Mouse (Mus musculus): ENCODE measurements around the gene Entpd8. TPM values are rescaled to one million over a fixed set of nuclear protein-coding genes. Genes with fewer than 3 reads are reported as not detected.

The Entpd8 gene
- polyA plus RNA-seq, 1 experiment from 2014 or later: 8.0 TPM

DNA sequence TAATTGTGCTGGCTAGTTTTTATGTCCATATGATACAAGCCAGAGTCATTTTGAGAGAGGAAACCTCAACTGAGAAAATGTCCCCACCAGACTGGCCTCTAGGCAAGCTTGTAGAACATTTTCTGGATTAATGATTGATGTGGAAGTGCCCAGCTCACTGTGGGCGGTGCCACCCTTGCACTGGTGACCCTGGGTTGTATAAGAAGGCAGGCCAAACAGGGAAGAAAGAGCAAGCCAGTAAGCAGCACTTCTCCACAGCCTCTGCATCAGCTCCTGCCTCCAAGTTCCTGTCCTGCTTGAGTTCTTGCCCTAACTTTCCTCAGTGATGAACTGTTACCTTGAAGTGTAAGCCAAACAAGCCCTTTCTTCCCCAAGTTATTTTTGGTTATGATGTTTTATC, 1.1 kb upstream of the Entpd8 start:
- H3K36me3 ChIP-seq (ENCODE audit: control insufficient read depth, insufficient read depth): no peaks in the 10 kb centered on the region
- no peak overlapping the region for H3K9ac ChIP-seq (ENCODE audit: low read depth, low read length)
- no peaks in the 10 kb centered on the region for H3K4me1 ChIP-seq (ENCODE audit: control insufficient read depth, low read depth, low read length)
- H3K9me3 ChIP-seq (replicated peaks; ENCODE audit: control insufficient read depth, low read length): no peaks in the 10 kb centered on the region
- WGBS (ENCODE audit: insufficient replicate concordance): 73% methylated on average over 1 of the region's 1 CpGs
- H3K27ac ChIP-seq (ENCODE audit: low read length): 0 out of 2 replicates have a peak overlapping the region, but pooled peaks have one; percentile 8
- H3K4me3 ChIP-seq (ENCODE audit: low read depth, low read length): no peak overlapping the region
- ATAC-seq (ENCODE audit: low read depth): peak; percentile 61
- peak overlapping the region; percentile 15; the same call in 1 of the 2 replicates for H3K4me2 ChIP-seq (ENCODE audit: low read depth, low read length)
- H3K27me3 ChIP-seq (ENCODE audit: control insufficient read depth, insufficient read depth, low read depth, low read length): no peaks in the 10 kb centered on the region

DNA sequence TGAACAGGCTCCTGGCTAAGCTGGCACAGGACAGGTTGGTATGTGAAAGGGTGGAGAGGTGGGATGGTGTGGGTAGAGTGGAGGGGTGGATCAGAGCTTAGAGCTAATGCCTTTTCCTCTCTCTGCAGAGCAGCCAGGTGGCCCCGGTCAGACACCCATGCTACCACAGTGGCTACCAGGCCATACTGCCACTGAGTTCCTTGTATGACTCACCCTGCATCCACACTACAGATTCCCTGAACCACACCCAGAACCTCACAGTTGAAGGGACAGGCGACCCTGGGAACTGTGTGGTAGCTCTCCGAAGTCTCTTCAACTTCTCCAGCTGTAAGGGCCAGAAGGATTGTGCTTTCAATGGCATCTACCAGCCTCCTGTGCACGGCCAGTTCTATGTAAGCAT, 3.6 kb downstream of the Entpd8 start:
- ATAC-seq (ENCODE audit: low read depth): no peak

DNA sequence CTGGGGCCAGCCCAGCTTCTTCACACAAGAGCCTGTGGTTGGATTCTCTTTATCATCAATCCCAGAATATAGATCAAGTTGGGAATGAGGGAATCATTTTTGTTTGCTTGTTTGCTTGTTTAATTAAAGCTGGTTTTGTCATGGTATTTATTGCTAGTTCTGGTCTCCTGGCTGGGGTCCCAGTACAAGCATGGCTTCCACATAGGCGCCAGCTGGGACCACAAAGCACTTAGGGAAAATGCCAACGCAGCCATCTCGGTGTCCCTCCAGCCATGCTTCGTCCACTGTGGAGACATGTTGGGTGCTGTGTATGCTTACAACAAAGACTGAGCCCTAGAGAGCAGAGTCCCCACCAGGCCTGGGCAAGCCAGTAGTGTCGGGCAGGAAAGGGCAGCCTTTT, 5.5 kb downstream of the Entpd8 start:
- Histone ChIP-seq H3K4me1 (ENCODE audit: control insufficient read depth, low read depth, low read length) (no peaks in the 10 kb centered on the region), H3K9me3 (replicated peaks; ENCODE audit: control insufficient read depth, low read length) (no peaks in the 10 kb centered on the region), H3K9ac (ENCODE audit: low read depth, low read length) (no peak overlapping the region), H3K27me3 (ENCODE audit: control insufficient read depth, insufficient read depth, low read depth, low read length) (no peaks in the 10 kb centered on the region), H3K36me3 (ENCODE audit: control insufficient read depth, insufficient read depth) (no peaks in the 10 kb centered on the region), H3K4me2 (ENCODE audit: low read depth, low read length) (no peak overlapping the region), H3K27ac (ENCODE audit: low read length) (no peak overlapping the region), H3K4me3 (ENCODE audit: low read depth, low read length) (no peak overlapping the region)
- 78% methylated on average over 5 of the region's 5 CpGs for WGBS (ENCODE audit: insufficient replicate concordance)
- ATAC-seq (ENCODE audit: low read depth): no peak

More for the DNA sequence above, 3.6 kb downstream of the Entpd8 start:
- 58% methylated on average over 4 of the region's 4 CpGs for WGBS (ENCODE audit: insufficient replicate concordance)
- no peak overlapping the region for H3K4me2 ChIP-seq (ENCODE audit: low read depth, low read length)
- H3K4me3 ChIP-seq (ENCODE audit: low read depth, low read length): no peak overlapping the region
- no peaks in the 10 kb centered on the region for H3K4me1 ChIP-seq (ENCODE audit: control insufficient read depth, low read depth, low read length)
- no peaks in the 10 kb centered on the region for H3K36me3 ChIP-seq (ENCODE audit: control insufficient read depth, insufficient read depth)
- no peaks in the 10 kb centered on the region for H3K27me3 ChIP-seq (ENCODE audit: control insufficient read depth, insufficient read depth, low read depth, low read length)
- H3K9ac ChIP-seq (ENCODE audit: low read depth, low read length): no peak overlapping the region
- H3K9me3 ChIP-seq (replicated peaks; ENCODE audit: control insufficient read depth, low read length): no peaks in the 10 kb centered on the region
- no peak overlapping the region for H3K27ac ChIP-seq (ENCODE audit: low read length)

DNA sequence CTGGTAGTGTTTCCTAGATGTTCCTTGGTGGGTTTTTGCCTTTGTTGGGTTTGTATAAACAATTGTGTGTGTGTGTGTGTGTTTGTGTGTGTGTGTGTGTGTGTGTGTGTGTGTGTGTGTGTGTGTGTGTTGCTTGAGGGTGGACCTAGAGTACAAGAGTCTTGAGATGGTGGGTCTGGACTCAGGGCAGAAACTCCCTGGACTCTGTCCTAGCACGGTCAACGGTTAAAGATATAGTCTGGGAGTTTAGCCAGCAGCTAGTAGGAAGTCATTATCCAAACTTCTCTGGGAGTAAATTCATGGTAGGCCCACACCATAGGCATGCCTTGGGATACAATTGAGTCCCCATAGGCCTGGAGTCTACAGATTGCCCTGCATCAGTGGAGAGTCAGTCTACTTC, 7.7 kb downstream of the Entpd8 start:
- no peak for ATAC-seq (ENCODE audit: low read depth)
- no peak overlapping the region for H3K4me3 ChIP-seq (ENCODE audit: low read depth, low read length)
- H3K27me3 ChIP-seq (ENCODE audit: control insufficient read depth, insufficient read depth, low read depth, low read length): no peaks in the 10 kb centered on the region
- H3K36me3 ChIP-seq (ENCODE audit: control insufficient read depth, insufficient read depth): no peaks in the 10 kb centered on the region
- 62% methylated on average over 2 of the region's 2 CpGs for WGBS (ENCODE audit: insufficient replicate concordance)
- H3K9ac ChIP-seq (ENCODE audit: low read depth, low read length): no peak overlapping the region
- H3K4me1 ChIP-seq (ENCODE audit: control insufficient read depth, low read depth, low read length): no peaks in the 10 kb centered on the region
- no peak overlapping the region for H3K27ac ChIP-seq (ENCODE audit: low read length)
- no peaks in the 10 kb centered on the region for H3K9me3 ChIP-seq (replicated peaks; ENCODE audit: control insufficient read depth, low read length)
- H3K4me2 ChIP-seq (ENCODE audit: low read depth, low read length): no peak overlapping the region

DNA sequence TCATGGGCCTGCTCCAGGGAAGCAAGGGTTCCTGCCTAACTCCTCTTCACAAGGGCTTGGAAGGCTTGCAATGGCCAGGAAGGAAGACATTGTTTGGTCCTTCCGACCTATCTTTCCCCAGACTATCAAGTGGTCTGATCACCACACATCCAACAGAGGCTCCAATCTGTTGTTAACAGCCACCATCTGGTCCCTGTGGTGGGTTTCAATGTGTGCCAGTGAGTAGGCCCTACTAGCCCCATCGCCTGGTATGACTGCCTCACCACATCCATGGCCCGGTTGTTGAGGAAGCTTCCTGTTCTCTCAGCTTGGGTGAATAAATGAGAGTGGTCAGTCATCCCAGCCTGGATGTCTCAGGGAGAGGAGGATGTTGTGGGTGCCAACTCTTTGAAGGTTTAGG, 8.5 kb downstream of the Entpd8 start:
- no peak overlapping the region for H3K27ac ChIP-seq (ENCODE audit: low read length)
- no peaks in the 10 kb centered on the region for H3K36me3 ChIP-seq (ENCODE audit: control insufficient read depth, insufficient read depth)
- no peak overlapping the region for H3K9ac ChIP-seq (ENCODE audit: low read depth, low read length)
- H3K4me2 ChIP-seq (ENCODE audit: low read depth, low read length): no peak overlapping the region
- no peaks in the 10 kb centered on the region for H3K4me1 ChIP-seq (ENCODE audit: control insufficient read depth, low read depth, low read length)
- no peaks in the 10 kb centered on the region for H3K27me3 ChIP-seq (ENCODE audit: control insufficient read depth, insufficient read depth, low read depth, low read length)
- WGBS (ENCODE audit: insufficient replicate concordance): 58% methylated on average over 3 of the region's 3 CpGs
- H3K9me3 ChIP-seq (replicated peaks; ENCODE audit: control insufficient read depth, low read length): no peaks in the 10 kb centered on the region
- no peak overlapping the region for H3K4me3 ChIP-seq (ENCODE audit: low read depth, low read length)
- no peak for ATAC-seq (ENCODE audit: low read depth)

DNA sequence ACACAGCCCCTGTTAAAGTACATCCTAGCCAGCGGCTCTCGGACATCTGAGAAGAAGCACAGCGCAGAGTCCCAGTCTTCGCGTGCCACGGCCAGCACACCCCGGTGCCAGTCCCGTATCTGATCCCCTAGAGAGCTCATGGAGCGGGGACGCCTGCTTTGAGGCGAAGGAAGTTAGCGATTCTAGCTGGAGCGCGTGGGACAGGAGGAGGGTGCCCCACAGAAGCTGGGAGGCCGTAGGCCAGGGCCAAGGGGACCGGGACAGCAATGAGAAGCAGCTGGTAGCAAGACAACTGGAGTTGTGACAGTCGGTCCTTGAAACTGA, 14.6 kb downstream of the Entpd8 start:
- ATAC-seq (ENCODE audit: low read depth): peak; percentile 19

DNA sequence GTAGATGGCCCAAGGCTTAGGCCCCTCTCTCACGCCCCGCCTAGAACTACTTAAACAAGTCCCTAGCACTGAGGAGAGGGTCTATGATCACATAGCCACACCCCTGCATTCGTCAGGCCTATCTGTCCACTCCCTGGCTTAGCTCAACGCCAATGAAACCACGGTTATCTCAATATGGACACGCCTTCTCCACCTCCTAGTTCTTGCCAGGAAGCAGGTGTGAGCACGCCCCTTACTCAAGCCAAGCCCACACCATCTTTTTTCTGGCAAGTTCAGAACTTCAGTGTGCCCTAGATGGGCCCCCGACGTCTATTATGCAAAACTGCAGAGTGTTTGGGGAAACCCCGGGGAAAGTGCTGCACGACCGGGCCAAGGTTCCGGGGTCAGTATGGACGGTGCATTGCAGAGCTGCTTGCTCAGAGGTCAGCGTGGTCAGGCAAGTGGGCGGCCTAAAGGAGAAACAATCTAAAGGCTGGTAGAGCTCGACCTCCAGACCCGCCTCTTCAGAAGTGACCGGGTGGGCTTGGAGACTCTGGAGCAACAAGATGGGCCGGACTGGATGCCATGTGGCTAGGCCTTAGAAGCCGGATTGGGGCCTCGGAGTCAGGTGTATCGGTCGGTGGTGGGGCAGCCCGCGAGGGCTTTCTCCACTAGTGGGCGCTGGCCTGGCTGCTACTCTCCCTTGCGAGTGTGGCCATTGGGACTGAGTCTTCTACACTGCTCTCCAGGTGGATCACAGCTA, 15.2 kb downstream of the Entpd8 start, which contains the start of gene Noxa1:
Noxa1 (minus strand) TSS at position 41 of the 742 bp plus-strand sequence.
- H3K4me3 ChIP-seq (ENCODE audit: low read depth, low read length): peak within 1 kb of the TSS; percentile 41
- H3K27me3 ChIP-seq (ENCODE audit: control insufficient read depth, insufficient read depth, low read depth, low read length): no peaks in the 10 kb centered on the region
- no peak within 1 kb of the TSS for H3K27ac ChIP-seq (ENCODE audit: low read length)
- H3K9ac ChIP-seq (ENCODE audit: low read depth, low read length): peak within 1 kb of the TSS; percentile 28
- no peaks in the 10 kb centered on the region for H3K9me3 ChIP-seq (replicated peaks; ENCODE audit: control insufficient read depth, low read length)
- H3K4me2 ChIP-seq (ENCODE audit: low read depth, low read length): peak within 1 kb of the TSS; percentile 59
- WGBS (ENCODE audit: insufficient replicate concordance): 39% methylated on average over 28 of the region's 28 CpGs
- peaks cover 10% of the 10 kb centered on the region for H3K4me1 ChIP-seq (ENCODE audit: control insufficient read depth, low read depth, low read length)
- ATAC-seq (ENCODE audit: low read depth): peak; percentile 79
- H3K36me3 ChIP-seq (ENCODE audit: control insufficient read depth, insufficient read depth): no peaks in the 10 kb centered on the region

More for the DNA sequence above, 14.6 kb downstream of the Entpd8 start:
- peak overlapping the region; percentile 28 for H3K9ac ChIP-seq (ENCODE audit: low read depth, low read length)
- no peak overlapping the region for H3K27ac ChIP-seq (ENCODE audit: low read length)
- peak overlapping the region; percentile 41 for H3K4me3 ChIP-seq (ENCODE audit: low read depth, low read length)
- peaks cover 10% of the 10 kb centered on the region for H3K4me1 ChIP-seq (ENCODE audit: control insufficient read depth, low read depth, low read length)
- 43% methylated on average over 17 of the region's 17 CpGs for WGBS (ENCODE audit: insufficient replicate concordance)
- H3K9me3 ChIP-seq (replicated peaks; ENCODE audit: control insufficient read depth, low read length): no peaks in the 10 kb centered on the region
- H3K4me2 ChIP-seq (ENCODE audit: low read depth, low read length): peak overlapping the region; percentile 59
- no peaks in the 10 kb centered on the region for H3K36me3 ChIP-seq (ENCODE audit: control insufficient read depth, insufficient read depth)
- H3K27me3 ChIP-seq (ENCODE audit: control insufficient read depth, insufficient read depth, low read depth, low read length): no peaks in the 10 kb centered on the region

DNA sequence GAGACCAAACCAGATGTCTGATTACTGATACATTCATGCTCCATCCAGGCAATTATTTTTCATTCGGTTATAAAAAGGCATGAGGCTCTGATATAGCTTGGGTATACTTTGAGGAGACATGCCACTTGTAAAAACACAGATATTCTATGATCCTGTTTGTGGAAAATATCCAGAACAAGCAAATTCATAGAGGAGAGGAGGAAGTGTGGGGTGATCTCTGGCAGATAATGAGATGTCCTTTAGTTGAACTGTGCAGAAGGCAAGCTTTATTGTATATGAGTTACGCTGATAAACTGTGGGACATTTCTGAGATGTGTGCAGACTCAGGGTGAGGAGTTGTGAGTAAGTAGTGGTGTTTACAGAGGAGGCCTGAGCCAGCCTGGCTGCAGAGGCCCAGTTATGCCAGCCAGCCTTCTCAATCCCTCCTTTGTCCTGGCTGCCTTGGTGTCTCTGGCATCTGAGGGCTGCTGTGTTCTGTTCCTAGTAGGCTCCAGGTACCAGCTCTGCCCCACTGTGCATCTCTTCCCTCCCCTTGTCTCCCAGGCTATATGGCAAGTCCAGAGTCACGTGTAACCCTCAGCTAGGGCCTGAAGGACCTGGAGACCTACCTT, 18.0 kb downstream of the Entpd8 start:
- no peak overlapping the region for H3K9ac ChIP-seq (ENCODE audit: low read depth, low read length)
- peaks cover 10% of the 10 kb centered on the region for H3K4me1 ChIP-seq (ENCODE audit: control insufficient read depth, low read depth, low read length)
- no peaks in the 10 kb centered on the region for H3K36me3 ChIP-seq (ENCODE audit: control insufficient read depth, insufficient read depth)
- H3K4me3 ChIP-seq (ENCODE audit: low read depth, low read length): no peak overlapping the region
- no peak overlapping the region for H3K27ac ChIP-seq (ENCODE audit: low read length)
- H3K27me3 ChIP-seq (ENCODE audit: control insufficient read depth, insufficient read depth, low read depth, low read length): no peaks in the 10 kb centered on the region
- H3K4me2 ChIP-seq (ENCODE audit: low read depth, low read length): no peak overlapping the region
- no peaks in the 10 kb centered on the region for H3K9me3 ChIP-seq (replicated peaks; ENCODE audit: control insufficient read depth, low read length)
- no peak for ATAC-seq (ENCODE audit: low read depth)
- WGBS (ENCODE audit: insufficient replicate concordance): 53% methylated on average over 3 of the region's 3 CpGs

DNA sequence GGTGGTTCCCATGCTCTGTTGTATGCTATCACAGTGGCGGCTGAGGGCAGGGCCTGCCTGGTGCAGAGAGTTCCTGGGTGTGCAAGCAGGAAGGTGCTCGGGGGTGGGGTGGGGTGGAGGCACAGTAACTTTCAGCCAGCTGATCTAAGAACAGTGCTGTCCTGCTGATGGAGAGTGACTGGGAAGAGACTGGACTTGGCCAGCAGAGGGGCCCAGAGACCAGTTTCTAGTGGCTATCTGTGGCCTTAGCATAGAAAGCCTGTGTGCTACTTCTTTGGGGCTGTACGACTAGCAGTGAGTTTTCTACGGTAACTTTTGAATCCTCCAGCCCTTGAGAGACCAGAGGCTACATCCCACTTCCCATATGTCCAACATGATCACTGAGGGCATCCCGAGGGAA, 18.9 kb downstream of the Entpd8 start:
- no peak overlapping the region for H3K27ac ChIP-seq (ENCODE audit: low read length)
- no peaks in the 10 kb centered on the region for H3K36me3 ChIP-seq (ENCODE audit: control insufficient read depth, insufficient read depth)
- ATAC-seq (ENCODE audit: low read depth): no peak
- WGBS (ENCODE audit: insufficient replicate concordance): 37% methylated on average over 5 of the region's 5 CpGs
- no peak overlapping the region for H3K4me3 ChIP-seq (ENCODE audit: low read depth, low read length)
- H3K27me3 ChIP-seq (ENCODE audit: control insufficient read depth, insufficient read depth, low read depth, low read length): no peaks in the 10 kb centered on the region
- H3K9ac ChIP-seq (ENCODE audit: low read depth, low read length): no peak overlapping the region
- H3K4me2 ChIP-seq (ENCODE audit: low read depth, low read length): no peak overlapping the region
- peaks cover 10% of the 10 kb centered on the region for H3K4me1 ChIP-seq (ENCODE audit: control insufficient read depth, low read depth, low read length)
- H3K9me3 ChIP-seq (replicated peaks; ENCODE audit: control insufficient read depth, low read length): no peaks in the 10 kb centered on the region

All from liver, embryonic 16.5 days (tissue).